Mouse (Mus musculus) Muller cell, postnatal 12 days (primary cell): ENCODE results near the gene Stxbp6.

Experiments
- DNase-seq: peaks from one replicate; pipeline ENCODE4 v3.0.0-alpha.2; 2015; ENCODE audit errors: inconsistent ontology term

Gene Stxbp6

GRCm38 (mm10) chr12:44996897-44997296 is 77.6 kb downstream of the Stxbp6 start:
- no peak for DNase-seq

GRCm38 (mm10) chr12:44996274-44996673 is 78.2 kb downstream of the Stxbp6 start:
- no peak for DNase-seq

GRCm38 (mm10) chr12:44993391-44993790 is 81.1 kb downstream of the Stxbp6 start:
- DNase-seq: no peak

GRCm38 (mm10) chr12:44992847-44993246 is 81.7 kb downstream of the Stxbp6 start:
- no peak for DNase-seq

- DNase-seq: no peak
Observed at GRCm38 (mm10) chr12:44990379-44990778, 84.1 kb downstream of the Stxbp6 start.

- DNase-seq: no peak
Observed at GRCm38 (mm10) chr12:44989011-44989410, 85.5 kb downstream of the Stxbp6 start.

- DNase-seq: peak; percentile 63
Observed at GRCm38 (mm10) chr12:44987762-44988161, 86.7 kb downstream of the Stxbp6 start.

GRCm38 (mm10) chr12:44979316-44979848 is 95.1 kb downstream of the Stxbp6 start:
- DNase-seq: peak; percentile 91

GRCm38 (mm10) chr12:44975266-44975665 is 99.2 kb downstream of the Stxbp6 start:
- no peak for DNase-seq

GRCm38 (mm10) chr12:44971477-44971876 is 103.0 kb downstream of the Stxbp6 start:
- DNase-seq: no peak

- no peak for DNase-seq
Observed at GRCm38 (mm10) chr12:44967448-44967847, 107.1 kb downstream of the Stxbp6 start.

- DNase-seq: no peak
Observed at GRCm38 (mm10) chr12:44957474-44957873, 117.0 kb downstream of the Stxbp6 start.

GRCm38 (mm10) chr12:44953121-44953520 is 121.4 kb downstream of the Stxbp6 start:
- DNase-seq: no peak

- no peak for DNase-seq
Observed at GRCm38 (mm10) chr12:44952072-44952471, 122.4 kb downstream of the Stxbp6 start.

GRCm38 (mm10) chr12:44950559-44950958 is 124.0 kb downstream of the Stxbp6 start:
- DNase-seq: no peak

GRCm38 (mm10) chr12:44947823-44948222 is 126.7 kb downstream of the Stxbp6 start:
- no peak for DNase-seq

- no peak for DNase-seq
Observed at GRCm38 (mm10) chr12:44940325-44940724, 134.2 kb downstream of the Stxbp6 start.

GRCm38 (mm10) chr12:44939106-44939505 is 135.4 kb downstream of the Stxbp6 start:
- no peak for DNase-seq

GRCm38 (mm10) chr12:44932954-44933353 is 141.6 kb downstream of the Stxbp6 start:
- DNase-seq: no peak

GRCm38 (mm10) chr12:44931716-44932115 is 142.8 kb downstream of the Stxbp6 start:
- DNase-seq: no peak

- no peak for DNase-seq
Observed at GRCm38 (mm10) chr12:44928456-44928855, 146.1 kb downstream of the Stxbp6 start.

- DNase-seq: peak; percentile 68
Observed at GRCm38 (mm10) chr12:44925901-44926300, 148.6 kb downstream of the Stxbp6 start.

- DNase-seq: no peak
Observed at GRCm38 (mm10) chr12:44923273-44923672, 151.2 kb downstream of the Stxbp6 start.

- DNase-seq: no peak
Observed at GRCm38 (mm10) chr12:44922241-44922640, 152.3 kb downstream of the Stxbp6 start.
